Mouse (Mus musculus): ENCODE measurements around the gene Lgi4.

GRCm38 (mm10) chr7:31057730-31058129, 1.4 kb upstream of the Lgi4 start:
- TF ChIP-seq POLR2A (IDR thresholded peaks at IDR 0.05; ENCODE audit: low read depth, low read length), result no peak
- no peak for TF ChIP-seq CTCF (IDR thresholded peaks at IDR 0.05; ENCODE audit: extremely low read depth, insufficient read length, insufficient replicate concordance, low read depth, low read length)

Data from small intestine, adult 2 months (tissue).